Mouse (Mus musculus): ENCODE measurements at regions not wholly inside any gene's neighbourhood (a gene's known extent, or its start where the extent isn't known, plus 50 kb on each side); places are given as distances from the start of the nearest gene placed in this dataset.

DNA sequence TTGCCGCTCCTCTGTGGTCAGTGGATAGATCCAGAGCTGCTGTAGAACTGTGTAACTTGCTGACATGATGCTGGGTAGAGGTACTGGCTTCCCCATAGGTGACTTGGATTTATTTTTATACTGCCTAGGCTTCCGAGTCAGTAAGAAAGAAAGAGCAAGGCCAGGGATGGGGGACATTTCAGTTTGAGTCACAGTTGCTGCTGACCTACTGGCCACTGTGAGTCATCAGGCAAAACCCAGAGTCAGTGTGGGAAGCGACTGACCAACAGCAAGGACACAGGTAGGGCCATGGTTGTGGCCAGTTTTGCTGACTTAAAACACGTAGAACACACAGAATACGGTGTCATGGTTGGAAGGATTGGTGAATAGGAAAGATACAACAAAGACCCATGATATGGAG, 524.5 kb downstream of the Tbc1d22a start:
- TF ChIP-seq POLR2A (IDR thresholded peaks at IDR 0.05; ENCODE audit: low read depth, low read length) (no peak), CTCF (IDR thresholded peaks at IDR 0.05; ENCODE audit: borderline replicate concordance, insufficient read depth, low read length) (no peak)
